Mouse (Mus musculus) limb, embryonic 14.5 days (tissue): ENCODE results near the gene Hsph1. TPM values are rescaled to one million over a fixed set of nuclear protein-coding genes. Genes with fewer than 3 reads are reported as not detected.

Experiments used
- ATAC-seq: fragments of 200-750 bp; cut with Nextera tagmentation; 2 replicates; pipeline ENCODE4 v1.8.0; 2017; ENCODE audit warnings: low read depth, moderate number of reproducible peaks, moderate TSS enrichment; ENCODE audit not compliant: low FRiP score
- DNase-seq: peaks from one replicate; pipeline ENCODE4 v3.0.0-alpha.2; 2015; ENCODE audit warnings: low spot score
- H3K27ac ChIP-seq: fragments of 300-500 bp; sonication (generic); replicated peaks from 2 replicates; pipeline ENCODE4 v1.5.1; 2014; ENCODE audit warnings: low read depth, mild to moderate bottlenecking, low read length, moderate library complexity, mixed read lengths
- H3K27me3 ChIP-seq: fragments of 300-500 bp; sonication (generic); 2 replicates; pipeline ENCODE4 v1.6.1; 2014; ENCODE audit warnings: low read length, mixed read lengths; ENCODE audit not compliant: control insufficient read depth, insufficient read depth
- H3K36me3 ChIP-seq: fragments of 300-500 bp; sonication (generic); 2 replicates; pipeline ENCODE4 v1.6.1; 2014; ENCODE audit warnings: mild to moderate bottlenecking, low read length, moderate library complexity, mixed read lengths; ENCODE audit not compliant: control insufficient read depth, insufficient read depth
- H3K4me1 ChIP-seq: fragments of 300-500 bp; sonication (generic); 2 replicates; pipeline ENCODE4 v1.6.1; 2014; ENCODE audit warnings: antibody characterized with exemption, low read length, mixed read lengths; ENCODE audit not compliant: control insufficient read depth, insufficient read depth
- H3K4me2 ChIP-seq: fragments of 300-500 bp; sonication (generic); replicated peaks from 2 replicates; pipeline ENCODE4 v1.6.1; 2014; ENCODE audit warnings: low read depth, mild to moderate bottlenecking, low read length, moderate library complexity; ENCODE audit not compliant: severe bottlenecking
- H3K4me3 ChIP-seq: fragments of 300-500 bp; sonication (generic); replicated peaks from 2 replicates; pipeline ENCODE4 v1.5.1; 2014; ENCODE audit warnings: low read length
- H3K9ac ChIP-seq: fragments of 300-500 bp; sonication (generic); 2 replicates; pipeline ENCODE4 v1.6.1; 2014; ENCODE audit warnings: mild to moderate bottlenecking, low read depth, low read length, moderate library complexity; ENCODE audit not compliant: severe bottlenecking
- H3K9me3 ChIP-seq: fragments of 300-500 bp; sonication (generic); 2 replicates; pipeline ENCODE4 v1.6.1; 2016; ENCODE audit warnings: low read length; ENCODE audit not compliant: control insufficient read depth
- POLR2A ChIP-seq: fragments of 200-500 bp; IDR thresholded peaks from 2 replicates; pipeline ENCODE4 v1.8.0; 2012; ENCODE audit warnings: inconsistent platforms, mild to moderate bottlenecking, moderate library complexity, borderline replicate concordance; ENCODE audit not compliant: insufficient read depth, insufficient read length; ENCODE audit errors: extremely low read depth
- WGBS: fragments of 180-500 bp; shearing (Covaris S2); extraction: QIAGEN DNeasy Blood & Tissue Kit; methylation state at CpG from one replicate; pipeline ENCODE4 v1.1.7; 2014; 5-methylcytosine and 5-hydroxymethylcytosine counted together
- polyA plus RNA-seq, 2 experiments: library from polyadenylated mRNA; depleted of rRNA in 1 of 2; stranded (reverse) in 1 of 2; unstranded in 1 of 2; fragments of >200 nt; fragmentation: Nextera tagmentation in 1 of 2; extraction: Ambion mirVana in 1 of 2; gene quantifications; 2 replicates each; pipeline versions ENCODE4 v1.2.1 to v1.2.3; 2012 to 2014

Gene Hsph1
- polyA plus RNA-seq, 2 experiments: 46.9 to 63.4 TPM

DNA sequence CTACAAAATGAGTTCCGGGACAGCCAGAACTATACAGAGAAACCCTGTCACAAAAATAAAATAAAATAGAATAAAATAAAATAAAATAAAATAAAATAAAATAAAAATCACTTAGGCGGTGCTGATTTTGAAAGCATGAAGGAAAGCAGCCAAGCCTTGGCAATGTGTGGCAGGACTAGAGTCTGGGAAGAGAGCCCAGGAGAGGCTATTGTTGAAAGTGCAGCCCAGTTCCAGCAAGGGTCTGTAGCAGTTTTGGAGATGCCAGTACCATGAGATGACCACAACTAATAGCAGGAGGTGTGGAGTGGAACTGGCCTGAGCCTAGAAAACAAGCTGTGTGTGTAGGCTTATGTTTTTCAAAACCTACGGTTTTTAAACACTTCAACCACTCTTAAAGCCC, 34.2 kb downstream of the Hsph1 start:
- Histone ChIP-seq H3K27ac (no peak overlapping the region), H3K27me3 (no peaks in the 10 kb centered on the region), H3K4me2 (no peak overlapping the region), H3K4me3 (no peak overlapping the region), H3K9ac (no peak overlapping the region), H3K4me1 (no peaks in the 10 kb centered on the region), H3K9me3 (no peaks in the 10 kb centered on the region), H3K36me3 (no peaks in the 10 kb centered on the region)
- WGBS: 94% methylated on average over 3 of the region's 3 CpGs
- ATAC-seq (no peak), DNase-seq (no peak)
- TF ChIP-seq POLR2A: no peak

DNA sequence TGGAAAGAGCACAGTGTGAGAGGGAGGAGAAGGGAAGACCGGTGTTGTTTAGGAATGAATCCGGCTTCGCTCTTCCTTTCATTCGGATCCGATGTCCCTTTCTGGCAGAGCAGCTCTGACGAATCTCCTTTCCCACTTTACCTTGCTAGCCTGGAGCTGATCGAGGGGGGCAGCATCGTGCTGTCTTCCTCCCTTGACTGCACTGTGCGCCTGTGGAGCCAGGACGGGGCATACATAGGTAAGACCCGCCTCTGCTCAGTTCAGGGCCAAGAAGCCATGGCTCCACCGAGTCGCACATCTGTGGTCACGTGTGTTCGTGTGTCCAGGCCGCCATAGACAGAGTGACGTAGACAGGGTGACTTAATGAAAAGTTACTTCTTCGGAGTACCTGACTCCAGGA, 38.8 kb downstream of the Hsph1 start:
- no peak for ATAC-seq
- no peak for TF ChIP-seq POLR2A
- Histone ChIP-seq H3K9me3 (no peaks in the 10 kb centered on the region), H3K27ac (no peak overlapping the region), H3K27me3 (no peaks in the 10 kb centered on the region), H3K4me2 (no peak overlapping the region), H3K36me3 (no peaks in the 10 kb centered on the region), H3K4me3 (no peak overlapping the region), H3K9ac (no peak overlapping the region), H3K4me1 (no peaks in the 10 kb centered on the region)
- 52% methylated on average over 18 of the region's 18 CpGs for WGBS
- DNase-seq: no peak

DNA sequence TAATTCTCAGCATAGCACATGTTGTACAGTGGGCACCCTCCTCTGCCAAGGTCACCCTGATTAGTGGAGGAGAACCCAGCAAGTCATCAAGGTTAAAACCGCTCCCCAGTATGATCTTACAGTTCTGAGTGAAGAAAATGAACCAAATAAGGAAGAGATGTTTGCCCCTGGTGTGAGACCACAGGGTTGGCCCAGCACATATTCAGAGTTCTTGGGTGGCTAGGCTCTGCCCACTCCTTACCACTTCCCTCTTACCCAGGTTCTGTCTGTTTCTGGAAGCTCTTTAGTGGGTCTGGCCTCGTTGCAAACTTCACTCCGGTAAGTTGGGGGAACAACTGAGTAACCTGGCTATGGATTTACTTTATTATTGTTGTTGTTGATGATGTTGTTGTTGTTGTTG, 42.0 kb downstream of the Hsph1 start:
- no peak overlapping the region for H3K4me2 ChIP-seq
- no peaks in the 10 kb centered on the region for H3K4me1 ChIP-seq
- TF ChIP-seq POLR2A: no peak
- H3K4me3 ChIP-seq: no peak overlapping the region
- 85% methylated on average over 3 of the region's 3 CpGs for WGBS
- H3K27me3 ChIP-seq: no peaks in the 10 kb centered on the region
- H3K36me3 ChIP-seq: no peaks in the 10 kb centered on the region
- no peak overlapping the region for H3K9ac ChIP-seq
- H3K9me3 ChIP-seq: no peaks in the 10 kb centered on the region
- ATAC-seq (no peak), DNase-seq (no peak)
- H3K27ac ChIP-seq: no peak overlapping the region

DNA sequence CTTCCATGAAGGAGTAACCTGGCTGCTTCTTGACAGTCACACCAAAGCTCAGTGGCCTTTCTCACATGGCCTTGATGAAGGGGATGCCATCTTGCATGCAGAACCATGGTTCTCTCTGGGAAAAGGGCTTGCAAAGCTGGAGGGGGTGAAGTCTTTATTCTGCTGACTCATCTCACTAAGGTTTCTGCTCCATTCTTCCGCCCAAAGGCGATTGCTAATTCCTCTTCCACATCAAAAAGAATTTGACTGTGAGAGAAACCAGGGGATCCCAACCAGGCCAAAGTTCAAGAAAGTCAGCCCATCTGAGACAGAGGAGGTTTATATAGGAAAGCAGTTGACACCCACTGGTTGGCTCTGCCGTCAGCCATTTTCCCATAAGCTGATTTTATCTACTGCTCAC, 46.2 kb downstream of the Hsph1 start:
- ATAC-seq (no peak), DNase-seq (no peak)
- no peak for TF ChIP-seq POLR2A
- H3K4me3 ChIP-seq: no peak overlapping the region
- H3K4me2 ChIP-seq: no peak overlapping the region
- H3K4me1 ChIP-seq: no peaks in the 10 kb centered on the region
- no peak overlapping the region for H3K27ac ChIP-seq
- H3K9ac ChIP-seq: no peak overlapping the region
- no peaks in the 10 kb centered on the region for H3K36me3 ChIP-seq
- H3K9me3 ChIP-seq: no peaks in the 10 kb centered on the region
- H3K27me3 ChIP-seq: no peaks in the 10 kb centered on the region
- WGBS: 37% methylated on average over 3 of the region's 3 CpGs

DNA sequence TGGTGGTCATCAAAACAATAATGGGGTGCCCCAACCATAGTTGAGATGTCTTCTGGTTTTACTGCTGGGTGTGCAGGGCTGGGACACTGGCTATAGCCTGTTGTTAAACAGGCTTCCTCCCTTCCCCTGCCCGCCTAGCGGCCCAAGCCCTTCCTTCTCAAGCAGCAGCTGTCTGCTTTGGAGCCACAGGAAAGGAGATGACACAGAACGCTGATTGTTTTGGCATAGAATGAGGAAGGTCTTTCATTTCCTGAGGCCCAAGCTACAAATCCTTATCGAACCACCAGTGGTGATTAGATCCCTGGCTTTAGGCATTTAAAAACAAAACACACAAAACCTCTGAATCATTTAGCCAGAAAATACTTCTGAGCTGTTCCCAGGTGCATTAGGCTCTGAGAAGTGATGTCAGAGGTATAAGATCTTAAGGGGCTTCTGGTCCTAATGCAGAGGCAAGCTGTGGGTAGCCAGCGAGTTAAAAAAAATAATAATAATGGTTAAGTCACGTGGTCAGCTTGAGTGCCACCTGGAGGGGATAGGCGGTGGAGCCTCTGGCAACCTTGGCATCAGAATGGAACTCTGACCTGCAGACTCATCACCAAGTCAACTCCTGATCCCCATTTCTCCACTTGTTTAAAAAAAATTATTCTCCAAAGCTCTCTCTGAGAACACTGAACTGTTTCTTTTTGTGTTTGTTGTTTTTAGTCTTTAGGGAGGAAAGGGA, 47.2 kb downstream of the Hsph1 start:
- H3K9me3 ChIP-seq: no peaks in the 10 kb centered on the region
- no peak for DNase-seq
- no peak for TF ChIP-seq POLR2A
- H3K27me3 ChIP-seq: no peaks in the 10 kb centered on the region
- H3K27ac ChIP-seq: no peak overlapping the region
- no peak for ATAC-seq
- H3K4me3 ChIP-seq: no peak overlapping the region
- 0 out of 2 replicates have a peak, but pooled peaks cover 5% of the 10 kb centered on the region for H3K4me1 ChIP-seq
- H3K36me3 ChIP-seq: no peaks in the 10 kb centered on the region
- H3K9ac ChIP-seq: no peak overlapping the region
- WGBS: 66% methylated on average over 7 of the region's 7 CpGs
- H3K4me2 ChIP-seq: no peak overlapping the region

DNA sequence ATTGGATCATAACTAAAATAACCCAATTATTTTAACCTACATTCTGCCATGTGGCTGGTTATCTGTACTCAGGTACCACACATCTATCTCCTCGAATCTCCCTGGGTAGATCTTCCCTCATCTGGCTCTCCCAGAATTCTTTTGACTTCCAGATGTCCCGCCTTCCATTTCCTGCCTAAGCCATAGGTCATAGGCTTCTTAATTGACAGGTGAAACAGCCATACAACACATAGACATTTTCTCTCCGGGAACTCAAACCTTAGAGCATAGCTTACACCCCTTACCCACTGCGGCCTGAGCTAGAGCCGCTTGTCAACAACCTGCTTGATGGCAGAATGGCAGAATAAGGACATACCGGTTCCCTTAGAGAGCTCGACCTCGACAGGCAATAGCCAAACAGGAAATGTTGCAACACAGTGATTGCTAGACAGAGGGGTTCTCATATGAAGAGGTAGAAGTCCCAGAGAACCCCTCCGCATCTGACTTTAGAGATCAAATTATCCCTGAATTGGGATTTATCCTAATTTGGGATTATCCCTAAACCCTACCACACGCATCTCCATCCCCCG, 48.8 kb downstream of the Hsph1 start:
- no peak for TF ChIP-seq POLR2A
- Histone ChIP-seq H3K4me3 (no peak overlapping the region), H3K27ac (no peak overlapping the region), H3K4me2 (no peak overlapping the region), H3K9me3 (no peaks in the 10 kb centered on the region), H3K9ac (no peak overlapping the region), H3K4me1 (peaks cover 15% of the 10 kb centered on the region; the same call in 1 of the 2 replicates), H3K36me3 (no peaks in the 10 kb centered on the region), H3K27me3 (no peaks in the 10 kb centered on the region)
- 84% methylated on average over 11 of the region's 11 CpGs for WGBS
- no peak for ATAC-seq
- DNase-seq: no peak
